In genomic region chr1:152613158-152613857, GRCm38 (mm10) we compare ENCODE assay signal across 16 mouse cellular contexts.
DNase-seq lines count a peak whose midpoint lies in the region; ATAC-seq and TF ChIP-seq lines count a peak whose summit lies in the region.
"Had no signal": no experiment of that assay in that cellular context is flagged by ENCODE, and none has a peak within 500 bp of the region (broad histone marks: within the 10 kb centered on the region; RNA-seq: fewer than 3 reads in every experiment).

No protein-coding gene starts in this region.

- peak overlapping the region; percentile 32 for H3K27ac ChIP-seq in hindbrain, embryonic 13.5 days
- H3K27ac ChIP-seq in hindbrain, postnatal 0 days = no peak overlapping the region; the same call in 1 of the 2 replicates
- H3K27ac ChIP-seq in brown adipose tissue, adult 24 weeks (replicated peaks; ENCODE audit: low read depth, low read length) = peak overlapping the region; percentile 54
- H3K27ac ChIP-seq in intestine, embryonic 16.5 days (ENCODE audit: low read length) = peak overlapping the region; percentile 26
- H3K27ac ChIP-seq in liver, postnatal 0 days (ENCODE audit: low read depth) = peak overlapping the region; percentile 29; the same call in 1 of the 2 replicates
- H3K27ac ChIP-seq: hindbrain, embryonic 12.5 days; limb, embryonic 15.5 days; midbrain, embryonic 13.5 days had no signal

- H3K36me3 ChIP-seq in hindbrain, embryonic 13.5 days = no peaks in the 10 kb centered on the region
- H3K36me3 ChIP-seq in hindbrain, postnatal 0 days (ENCODE audit: insufficient read depth, low read length) = no peaks in the 10 kb centered on the region
- 0 out of 2 replicates have a peak, but pooled peaks cover 4% of the 10 kb centered on the region for H3K36me3 ChIP-seq in intestine, embryonic 16.5 days (ENCODE audit: control insufficient read depth, insufficient read depth, low read length)
- H3K36me3 ChIP-seq in liver, postnatal 0 days (replicated peaks; ENCODE audit: insufficient read depth, low read length) = no peaks in the 10 kb centered on the region
- H3K36me3 ChIP-seq: hindbrain, embryonic 12.5 days; midbrain, embryonic 13.5 days had no signal

- H3K4me3 ChIP-seq in hindbrain, embryonic 13.5 days = no peak overlapping the region
- no peak overlapping the region for H3K4me3 ChIP-seq in hindbrain, postnatal 0 days (ENCODE audit: low read length)
- H3K4me3 ChIP-seq in brown adipose tissue, adult 24 weeks (ENCODE audit: insufficient read depth, low read depth, low read length) = peak overlapping the region; percentile 17; the same call in 1 of the 2 replicates
- H3K4me3 ChIP-seq in intestine, embryonic 16.5 days (ENCODE audit: low read length) = no peak overlapping the region
- H3K4me3 ChIP-seq in liver, postnatal 0 days (ENCODE audit: low read depth, low read length) = no peak overlapping the region
- H3K4me3 ChIP-seq: erythroblast, embryonic 14.5 days; hindbrain, embryonic 12.5 days; limb, embryonic 15.5 days; midbrain, embryonic 13.5 days had no signal

- H3K9me3 ChIP-seq in hindbrain, embryonic 13.5 days = no peaks in the 10 kb centered on the region
- H3K9me3 ChIP-seq in hindbrain, postnatal 0 days (ENCODE audit: low read length) = no peaks in the 10 kb centered on the region
- H3K9me3 ChIP-seq in intestine, embryonic 16.5 days (ENCODE audit: control insufficient read depth, low read length) = no peaks in the 10 kb centered on the region
- no peaks in the 10 kb centered on the region for H3K9me3 ChIP-seq in liver, postnatal 0 days (ENCODE audit: low read length)
- H3K9me3 ChIP-seq: hindbrain, embryonic 12.5 days; limb, embryonic 15.5 days; midbrain, embryonic 13.5 days had no signal

- no peaks in the 10 kb centered on the region for H3K27me3 ChIP-seq in hindbrain, embryonic 13.5 days
- no peaks in the 10 kb centered on the region for H3K27me3 ChIP-seq in hindbrain, postnatal 0 days (ENCODE audit: insufficient read depth, low read length)
- no peaks in the 10 kb centered on the region for H3K27me3 ChIP-seq in intestine, embryonic 16.5 days (replicated peaks; ENCODE audit: control insufficient read depth, insufficient read depth, low read length)
- no peaks in the 10 kb centered on the region for H3K27me3 ChIP-seq in liver, postnatal 0 days (ENCODE audit: insufficient read depth, low read length)
- H3K27me3 ChIP-seq: hindbrain, embryonic 12.5 days; limb, embryonic 15.5 days; midbrain, embryonic 13.5 days; Patski had no signal

- no peak for TF ChIP-seq EP300 in liver, postnatal 0 days (IDR thresholded peaks at IDR 0.05; ENCODE audit: low read depth)

- 81% methylated on average over 16 of the region's 16 CpGs for WGBS in hindbrain, embryonic 13.5 days
- WGBS in hindbrain, postnatal 0 days = 53% methylated on average over 16 of the region's 16 CpGs
- 77% methylated on average over 16 of the region's 16 CpGs for WGBS in intestine, embryonic 16.5 days
- WGBS in liver, postnatal 0 days (ENCODE audit: insufficient replicate concordance) = 45% methylated on average over 16 of the region's 16 CpGs

- no peak overlapping the region for H3K4me2 ChIP-seq in hindbrain, embryonic 13.5 days
- H3K4me2 ChIP-seq in hindbrain, postnatal 0 days (ENCODE audit: low read depth, low read length) = no peak overlapping the region
- H3K4me2 ChIP-seq in intestine, embryonic 16.5 days (ENCODE audit: low read depth, low read length) = peak overlapping the region; percentile 6; the same call in 1 of the 2 replicates
- peak overlapping the region; percentile 53 for H3K4me2 ChIP-seq in liver, postnatal 0 days (ENCODE audit: low read depth, low read length)
- H3K4me2 ChIP-seq: hindbrain, embryonic 12.5 days; limb, embryonic 15.5 days; midbrain, embryonic 13.5 days had no signal

- no peak for DNase-seq in hindbrain, postnatal 0 days (ENCODE audit: low spot score)
- DNase-seq in liver, postnatal 0 days = no peak
- no peak for DNase-seq in right cerebral cortex, postnatal 25 days
- DNase-seq in right cerebral cortex, postnatal 14 days = no peak
- DNase-seq: adrenal gland, adult 2 months; cerebellum, adult 11 months; thymus, adult 18-20 months had no signal

- no peak overlapping the region for H3K9ac ChIP-seq in hindbrain, embryonic 13.5 days
- H3K9ac ChIP-seq in hindbrain, postnatal 0 days (replicated peaks; ENCODE audit: low read length) = no peak overlapping the region
- no peak overlapping the region for H3K9ac ChIP-seq in intestine, embryonic 16.5 days (ENCODE audit: low read depth, low read length)
- H3K9ac ChIP-seq in liver, postnatal 0 days (replicated peaks) = no peak overlapping the region
- H3K9ac ChIP-seq: hindbrain, embryonic 12.5 days; limb, embryonic 15.5 days; midbrain, embryonic 13.5 days had no signal

- ATAC-seq in hindbrain, embryonic 13.5 days (ENCODE audit: low FRiP score) = no peak
- ATAC-seq in hindbrain, postnatal 0 days = no peak
- no peak for ATAC-seq in intestine, embryonic 16.5 days
- ATAC-seq in liver, postnatal 0 days = no peak
- ATAC-seq: CD4-positive, CD25-positive, alpha-beta regulatory T cell, adult 4 months; midbrain, embryonic 13.5 days; Patski had no signal

- H3K4me1 ChIP-seq in hindbrain, embryonic 13.5 days (replicated peaks) = peaks cover 33% of the 10 kb centered on the region
- H3K4me1 ChIP-seq in hindbrain, postnatal 0 days (ENCODE audit: insufficient read depth, low read length) = no peaks in the 10 kb centered on the region
- H3K4me1 ChIP-seq in brown adipose tissue, adult 24 weeks (ENCODE audit: control insufficient read depth, insufficient read depth, insufficient read length, low read length) = peaks cover 76% of the 10 kb centered on the region
- peaks cover 65% of the 10 kb centered on the region for H3K4me1 ChIP-seq in intestine, embryonic 16.5 days (ENCODE audit: control insufficient read depth, insufficient read depth, low read length)
- H3K4me1 ChIP-seq in liver, postnatal 0 days (ENCODE audit: insufficient read depth) = peaks cover 84% of the 10 kb centered on the region

- TF ChIP-seq CTCF in hindbrain, postnatal 0 days (IDR thresholded peaks at IDR 0.05; ENCODE audit: low read depth) = no peak
- TF ChIP-seq CTCF in liver, postnatal 0 days (IDR thresholded peaks at IDR 0.05; ENCODE audit: low read depth) = no peak

Comparison
In these comparisons a context has a peak if more than half of its experiments do, and no peak if none do; other contexts are left out.
1. H3K4me2 ChIP-seq: peak in intestine, embryonic 16.5 days (single experiment) and liver, postnatal 0 days (single experiment); none in hindbrain, embryonic 13.5 days (single experiment) and hindbrain, postnatal 0 days (single experiment).